Mouse (Mus musculus): ENCODE measurements around the gene Cars2. TPM values are rescaled to one million over a fixed set of nuclear protein-coding genes. Genes with fewer than 3 reads are reported as not detected.
"Not testable (repeated sequence)": the region's sequence is repeated elsewhere in the genome, so short reads cannot be mapped to it uniquely, and the experiment has no call there.

The Cars2 gene
- total RNA-seq, 2 experiments from 2014 or later, result 20.5 to 24.3 TPM

- no peak for DNase-seq (ENCODE audit: low spot score in 2 of 2)
Measured at GRCm38 (mm10) chr8:11557424-11557767, 6.8 kb upstream of the Cars2 start.

DNA sequence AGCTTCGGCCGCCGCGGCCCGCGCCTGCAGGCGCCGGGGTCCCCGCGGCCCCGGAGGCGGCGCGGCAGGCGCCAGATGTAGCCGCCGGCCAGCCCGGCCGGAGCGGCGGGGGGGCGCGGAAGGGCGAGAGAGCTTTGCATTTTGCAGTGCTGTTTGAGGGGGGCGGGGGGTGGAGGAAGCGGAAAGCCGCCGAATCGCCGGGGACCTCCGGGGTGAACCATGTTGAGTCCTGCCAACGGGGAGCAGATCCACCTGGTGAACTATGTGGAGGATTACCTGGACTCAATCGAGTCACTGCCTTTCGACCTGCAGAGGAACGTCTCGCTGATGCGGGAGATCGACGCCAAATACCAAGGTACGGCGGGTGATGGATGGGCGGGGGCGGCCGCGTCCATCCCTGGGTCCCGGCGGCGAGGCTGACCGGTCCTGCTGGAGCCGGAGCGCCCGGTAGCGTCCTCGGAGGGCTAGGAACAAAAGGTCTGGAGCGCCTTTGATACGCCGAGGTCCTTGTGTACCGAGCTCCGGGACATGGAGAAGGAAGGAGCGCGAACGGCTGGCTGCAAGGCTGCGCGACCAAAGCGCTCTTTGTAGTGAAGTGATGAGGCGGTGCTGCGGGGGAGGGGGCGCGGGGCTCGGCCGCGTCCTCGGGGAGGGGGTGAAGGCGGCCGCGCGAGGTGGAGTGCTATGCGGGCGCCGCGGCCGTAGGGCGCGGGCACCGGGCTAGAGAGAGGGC is 6.3 kb upstream of the Cars2 start:
- DNase-seq (ENCODE audit: low spot score in 2 of 2), result peak; percentile 33 to 51

- peak; percentile 98 to 99 for DNase-seq (ENCODE audit: low spot score in 2 of 2)
Measured at GRCm38 (mm10) chr8:11555720-11556591, 5.4 kb upstream of the Cars2 start.

DNA sequence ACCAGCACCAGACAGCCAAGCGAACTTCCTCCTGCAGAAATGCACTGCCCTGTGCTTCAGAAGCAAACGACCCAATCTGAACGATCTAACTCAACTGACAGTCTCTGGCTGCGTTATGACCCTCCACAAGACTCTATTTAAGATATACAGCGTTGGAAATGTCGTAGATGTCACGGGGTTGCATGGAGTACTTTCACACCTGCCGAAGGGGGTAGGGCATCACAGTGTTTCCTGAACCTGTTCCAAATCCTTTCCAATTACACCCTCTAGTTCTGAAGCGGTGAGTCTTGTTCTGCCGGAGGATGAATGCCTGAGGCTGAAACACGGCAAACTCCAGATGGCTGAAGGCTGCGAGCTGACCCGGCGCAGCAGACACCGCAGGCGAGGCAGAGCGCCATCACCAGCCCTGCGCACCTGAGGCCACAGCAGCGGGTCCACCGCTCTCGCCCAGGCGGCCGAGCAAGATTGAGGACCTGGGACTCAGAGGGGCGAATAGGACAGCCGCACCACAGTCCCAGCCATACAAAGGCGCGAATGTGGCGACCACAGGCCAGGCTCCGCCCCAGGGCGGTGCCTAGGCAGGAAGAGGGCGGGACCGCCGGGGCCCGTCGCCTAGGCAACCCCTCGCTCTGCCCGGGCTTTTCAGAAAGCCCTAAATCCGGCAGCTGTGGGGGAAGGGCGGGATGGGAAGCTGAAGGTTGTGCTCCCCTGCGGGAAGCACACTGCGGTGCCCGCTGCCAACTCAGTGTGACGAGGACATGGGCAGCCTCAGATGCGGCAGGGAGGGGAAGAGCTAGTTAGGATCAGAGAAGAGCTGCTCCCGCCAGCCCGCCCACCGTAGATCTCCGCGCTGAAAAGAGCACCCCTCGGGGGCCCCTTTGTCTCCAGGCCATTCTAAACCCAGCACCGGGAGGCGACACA is 4.5 kb upstream of the Cars2 start, which contains the start of gene Ing1:
Gene Ing1 (plus strand): TSS at position 773 of the 921 bp plus-strand sequence.
- peak; percentile 86 to 94 for DNase-seq (ENCODE audit: low spot score in 2 of 2)

DNA sequence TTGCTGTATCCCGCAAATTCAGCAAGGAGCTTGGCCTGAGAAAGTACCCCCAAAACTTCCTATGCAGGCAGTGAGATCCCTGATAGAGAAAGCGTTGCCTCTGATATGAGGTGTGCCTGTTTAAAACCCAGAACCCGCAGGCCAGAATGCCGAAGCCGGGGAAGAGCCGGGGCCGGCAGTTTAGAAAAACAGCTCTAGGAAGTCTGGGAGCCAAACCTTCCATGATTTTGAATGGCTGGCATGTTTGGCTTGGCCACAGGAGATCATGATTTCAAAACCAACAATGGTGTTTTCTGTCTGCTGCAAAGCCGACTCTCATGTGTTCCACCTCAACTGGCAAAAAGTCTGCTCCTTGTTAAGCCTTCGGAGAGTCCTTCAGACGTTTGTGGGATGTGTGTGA is 1.8 kb upstream of the Cars2 start:
- DNase-seq (ENCODE audit: low spot score in 2 of 2), result no peak

DNA sequence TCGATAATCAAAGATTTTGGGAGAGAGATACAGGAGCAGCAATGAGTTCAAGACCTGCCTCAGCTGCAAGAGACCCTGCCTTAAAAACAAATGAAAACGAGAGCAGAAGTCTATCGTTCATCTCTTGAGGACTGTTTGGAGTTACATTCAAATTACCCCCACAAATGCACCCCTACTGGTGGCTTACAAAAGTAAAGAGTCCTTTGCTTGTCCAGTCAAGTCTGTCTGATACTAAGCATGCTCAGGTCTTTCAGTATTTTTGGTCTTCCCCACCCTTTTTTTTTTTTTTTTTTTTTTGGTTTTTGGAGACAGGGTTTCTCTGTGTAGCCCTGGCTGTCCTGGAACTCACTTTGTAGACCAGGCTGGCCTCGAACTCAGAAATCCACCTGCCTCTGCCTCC is 914 bp upstream of the Cars2 start:
- DNase-seq (ENCODE audit: low spot score in 2 of 2), result not testable (repeated sequence)

GRCm38 (mm10) chr8:11549706-11550105 is 877 bp downstream of the Cars2 start:
- peak in 1 of 2 experiments; percentile 61 for DNase-seq (ENCODE audit: low spot score in 2 of 2)

DNA sequence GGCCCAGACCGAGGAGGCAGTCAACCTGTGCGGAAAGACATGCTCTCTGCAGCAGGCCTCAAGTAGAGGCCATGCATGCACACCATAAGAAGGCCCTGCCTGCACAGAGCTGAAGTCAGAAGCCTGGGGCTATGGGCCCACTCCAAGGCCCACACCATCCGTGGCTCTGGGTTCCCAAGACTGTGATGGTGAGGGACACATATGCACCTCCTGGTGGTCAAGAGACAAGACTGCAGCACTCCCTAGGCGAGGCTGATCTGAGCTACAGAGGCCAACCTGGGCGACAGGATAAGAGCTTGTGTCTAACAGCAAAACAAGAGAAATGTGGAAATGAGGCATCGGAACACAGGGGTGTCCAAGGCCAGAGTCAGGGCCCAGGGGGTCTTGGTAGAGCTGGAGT is 3.5 kb downstream of the Cars2 start:
- DNase-seq (ENCODE audit: low spot score in 2 of 2), result no peak

DNA sequence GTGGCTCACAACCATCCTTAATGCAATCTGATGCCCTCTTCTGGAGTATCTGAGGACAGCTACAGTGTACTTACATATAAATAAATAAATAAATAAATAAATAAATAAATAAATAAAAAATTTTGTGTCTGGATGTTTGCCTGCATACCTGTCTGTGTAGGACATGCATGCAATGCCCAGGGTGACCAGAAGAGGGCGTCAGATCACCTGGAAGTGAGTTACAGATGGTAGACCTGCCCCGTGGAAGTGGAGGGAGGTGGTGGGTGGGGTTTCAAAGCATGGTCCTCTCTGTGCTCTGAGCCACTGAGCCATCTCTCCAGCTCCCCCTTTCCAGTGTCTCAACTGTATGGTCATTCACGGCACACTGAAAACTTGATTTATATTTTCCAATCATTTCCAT is 6.2 kb downstream of the Cars2 start:
- DNase-seq (ENCODE audit: low spot score in 2 of 2), result peak in 1 of 2 experiments; percentile 41

- no peak for DNase-seq (ENCODE audit: low spot score in 2 of 2)
Measured at GRCm38 (mm10) chr8:11542866-11543265, 7.7 kb downstream of the Cars2 start.

- no peak for DNase-seq (ENCODE audit: low spot score in 2 of 2)
Measured at GRCm38 (mm10) chr8:11542031-11542430, 8.6 kb downstream of the Cars2 start.

GRCm38 (mm10) chr8:11540182-11540581 is 10.4 kb downstream of the Cars2 start:
- DNase-seq (ENCODE audit: low spot score in 2 of 2), result no peak

DNA sequence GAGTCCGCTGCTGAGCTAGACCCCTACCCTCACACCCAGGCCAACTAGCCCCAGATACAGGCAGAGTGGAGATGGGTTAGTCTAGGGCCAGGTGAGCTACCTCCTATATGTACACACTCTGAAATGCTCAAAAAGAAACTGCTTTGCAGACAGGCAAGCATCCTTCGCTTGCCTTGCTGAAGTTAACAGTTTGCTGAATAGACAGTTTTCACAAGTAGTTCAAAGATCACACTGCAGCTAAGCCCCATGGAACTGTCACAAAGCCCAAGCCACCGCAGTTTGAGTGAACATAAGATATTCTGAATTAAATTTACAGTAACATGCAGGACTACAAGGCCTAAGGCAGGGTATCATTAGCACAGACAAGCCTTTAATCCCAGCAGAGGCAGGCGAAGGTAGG is 11.5 kb downstream of the Cars2 start:
- no peak for DNase-seq (ENCODE audit: low spot score in 2 of 2)

GRCm38 (mm10) chr8:11534494-11534893 is 16.1 kb downstream of the Cars2 start:
- no peak for DNase-seq (ENCODE audit: low spot score in 2 of 2)

- no peak for DNase-seq (ENCODE audit: low spot score in 2 of 2)
Measured at GRCm38 (mm10) chr8:11530849-11531248, 19.7 kb downstream of the Cars2 start.

DNA sequence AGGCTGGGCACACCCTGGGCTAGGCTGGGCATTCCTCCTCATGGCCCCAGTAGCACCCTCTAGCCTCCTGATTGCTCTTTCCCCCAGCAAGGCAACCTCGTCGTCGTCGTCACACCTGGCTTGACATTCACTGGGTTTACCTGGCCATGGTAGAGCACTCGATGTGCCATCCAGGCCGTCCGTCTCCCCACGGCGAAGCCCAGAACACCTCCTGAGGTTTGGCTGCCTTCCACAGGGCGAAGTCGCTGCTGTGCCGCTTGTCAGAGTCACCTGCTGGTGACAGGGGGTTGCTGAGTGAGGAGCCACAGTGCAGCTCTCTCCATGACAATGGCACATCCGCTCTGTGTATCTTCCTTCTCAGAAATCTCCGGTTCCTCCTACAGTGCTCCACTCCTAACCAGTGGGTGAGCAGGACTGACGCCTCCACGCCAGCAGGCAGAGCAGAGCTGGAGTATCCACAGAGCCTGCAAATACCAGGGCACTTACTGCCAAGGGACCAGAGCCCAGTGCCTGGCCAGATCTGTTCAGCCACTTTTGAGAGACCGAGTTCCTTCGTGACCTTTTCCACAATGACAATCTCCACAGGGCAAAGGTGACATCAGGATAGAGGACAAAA is 20.3 kb downstream of the Cars2 start:
- no peak for DNase-seq (ENCODE audit: low spot score in 2 of 2)

DNA sequence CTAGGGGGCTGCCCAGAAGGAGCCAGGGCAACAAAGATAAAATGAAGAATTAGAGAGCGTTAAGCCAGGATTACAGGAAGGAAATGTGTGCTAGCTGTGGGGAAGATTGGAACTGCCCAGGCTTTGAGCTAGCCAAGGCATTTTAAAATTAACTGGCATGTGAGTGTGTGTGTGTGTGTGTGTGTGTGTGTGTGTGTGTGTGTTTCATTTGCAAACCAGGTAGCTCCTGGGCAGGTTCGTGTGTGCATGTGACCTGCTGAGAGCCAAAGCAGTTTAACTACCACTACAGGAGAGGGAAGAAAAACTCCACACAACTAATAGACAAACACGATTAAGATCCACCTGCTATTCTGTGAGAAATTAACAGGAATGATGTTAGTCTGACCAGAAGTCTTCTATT is 27.3 kb downstream of the Cars2 start:
- DNase-seq (ENCODE audit: low spot score in 2 of 2), result no peak

DNA sequence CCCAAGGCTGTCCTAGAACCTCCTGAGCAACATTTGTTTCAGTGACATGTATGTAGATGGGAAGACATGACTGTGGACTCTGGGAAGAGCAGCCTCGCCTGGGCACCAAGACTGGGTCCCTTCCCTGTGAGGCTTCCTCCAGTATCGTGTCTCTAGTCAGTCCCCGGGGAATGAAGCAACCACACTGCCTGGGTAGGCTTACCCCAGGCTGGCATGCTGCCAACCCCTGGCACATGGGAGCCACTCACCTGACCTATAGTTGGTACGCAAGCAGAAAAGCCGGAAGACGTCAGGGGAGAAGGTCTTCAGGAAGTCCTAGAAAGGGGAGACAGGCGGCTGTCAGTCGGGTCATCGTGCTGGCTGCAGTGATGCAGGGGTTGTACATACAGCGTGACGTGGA is 31.9 kb downstream of the Cars2 start:
- DNase-seq (ENCODE audit: low spot score in 2 of 2), result no peak

- DNase-seq (ENCODE audit: low spot score in 2 of 2), result no peak
Measured at GRCm38 (mm10) chr8:11518056-11518396, 32.6 kb downstream of the Cars2 start.

DNA sequence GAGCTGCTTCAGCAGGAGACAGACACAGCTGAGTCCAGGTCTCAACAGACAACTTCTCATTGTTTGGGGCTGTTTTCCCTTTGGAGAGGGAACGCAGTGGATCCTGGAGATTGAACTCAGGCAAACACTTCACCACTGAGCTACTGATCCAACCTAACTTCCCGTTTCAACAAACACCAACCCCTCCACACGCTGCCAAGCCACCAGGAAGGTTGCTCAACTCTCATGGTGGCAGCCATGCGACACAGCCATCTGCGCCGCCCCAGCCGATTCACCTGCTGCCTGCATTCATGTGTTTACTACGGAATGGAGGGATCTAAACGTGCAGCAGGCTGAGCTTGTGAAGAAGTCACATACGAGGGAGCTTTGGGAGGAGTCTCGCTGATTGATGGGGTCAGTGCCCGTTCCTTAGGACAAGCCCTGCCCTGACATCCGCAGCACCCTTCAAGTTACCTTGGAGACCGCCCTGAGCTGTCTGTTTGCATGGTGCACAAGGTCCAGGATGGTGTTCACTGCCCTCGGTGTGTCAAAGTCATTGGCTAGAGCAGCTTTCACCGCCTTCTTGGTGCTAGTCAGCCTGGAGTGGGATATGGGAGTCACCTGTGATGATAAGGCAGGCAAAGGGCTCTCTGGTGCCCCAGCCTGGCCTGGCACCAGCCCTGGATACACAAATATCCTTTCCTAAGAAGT is 33.1 kb downstream of the Cars2 start:
- no peak for DNase-seq (ENCODE audit: low spot score in 2 of 2)

All from gastrocnemius, postnatal 4 days (tissue).